Mouse (Mus musculus) erythroblast, embryonic 14.5 days (primary cell): ENCODE results near the gene Tor1b. TPM values are rescaled to one million over a fixed set of nuclear protein-coding genes. Genes with fewer than 3 reads are reported as not detected.
A peak's percentile ranks its signal among the peaks of the same experiment; 100 is the strongest.
"Not testable (repeated sequence)": the region's sequence is repeated elsewhere in the genome, so short reads cannot be mapped to it uniquely, and the experiment has no call there.

Source experiments
- H3K27me3 ChIP-seq: 2 replicates; pipeline ENCODE4 v1.6.1; 2012; ENCODE audit warnings: inconsistent platforms; ENCODE audit not compliant: control insufficient read depth
- H3K36me3 ChIP-seq: 2 replicates; pipeline ENCODE4 v1.6.1; 2012; ENCODE audit warnings: mild to moderate bottlenecking, inconsistent platforms; ENCODE audit not compliant: control insufficient read depth
- H3K4me1 ChIP-seq: 2 replicates; pipeline ENCODE4 v1.6.1; 2012; ENCODE audit warnings: inconsistent platforms; ENCODE audit not compliant: control insufficient read depth
- H3K4me3 ChIP-seq: replicated peaks from 2 replicates; pipeline ENCODE3; 2012; ENCODE audit warnings: moderate library complexity, mild to moderate bottlenecking, inconsistent platforms
- H3K9me3 ChIP-seq: 2 replicates; pipeline ENCODE4 v1.6.1; 2012; ENCODE audit warnings: low read length, inconsistent platforms, mixed read lengths; ENCODE audit not compliant: control insufficient read depth
- GATA1 ChIP-seq: IDR thresholded peaks from 2 replicates; pipeline ENCODE4 v1.6.1; 2012; ENCODE audit warnings: low read length, inconsistent platforms, mixed read lengths
- TAL1 ChIP-seq: IDR thresholded peaks from 3 replicates; pipeline ENCODE4 v1.6.1; 2012; ENCODE audit warnings: low read length, inconsistent platforms, mixed read lengths
- polyA plus RNA-seq: library from polyadenylated mRNA; stranded (reverse); fragments of >175 nt; gene quantifications from 2 replicates; pipeline ENCODE4 v1.2.3, GENCODE M21; 2012

Gene Tor1b
- polyA plus RNA-seq = 0.83 and 1.4 TPM in 2 replicates

DNA sequence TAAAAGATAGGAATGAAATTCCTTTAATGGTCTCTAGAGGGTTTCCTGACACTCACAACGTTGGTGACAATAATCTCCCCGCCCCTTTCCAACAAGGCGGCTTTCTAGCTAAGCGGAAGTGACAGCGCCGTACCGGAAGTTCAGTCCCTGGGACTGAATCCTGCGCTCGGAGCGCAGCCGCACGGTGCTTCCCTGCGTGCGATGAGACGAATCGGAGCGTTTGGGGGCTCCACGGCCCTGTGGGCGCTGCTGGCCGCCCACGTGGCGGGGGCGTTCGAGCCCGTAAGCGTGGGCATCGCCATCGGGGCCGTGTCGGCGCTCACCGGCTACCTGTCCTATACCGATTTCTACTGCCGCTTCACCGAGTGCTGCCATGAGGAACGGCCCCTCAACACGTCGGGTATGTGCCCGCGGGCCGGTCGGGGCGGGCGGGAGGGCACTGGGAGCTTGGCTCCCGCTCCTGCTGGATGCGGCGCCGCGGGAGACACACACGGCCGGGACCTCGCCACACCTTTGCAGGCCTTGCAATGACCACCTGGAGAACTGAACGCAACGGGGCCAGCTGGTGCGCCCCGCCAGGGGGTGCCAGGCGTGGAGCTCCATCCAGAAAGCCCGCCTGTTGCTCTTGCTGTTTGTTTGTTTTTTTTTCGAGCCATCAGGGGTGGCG is at the start of gene Tor1b:
Gene Tor1b, plus strand, starts transcription at position 136 of the 667 bp plus-strand sequence.
- Histone ChIP-seq H3K36me3 (peaks cover 39% of the 10 kb centered on the region), H3K27me3 (no peaks in the 10 kb centered on the region), H3K4me1 (peaks cover 44% of the 10 kb centered on the region), H3K9me3 (0 out of 2 replicates have a peak, but pooled peaks cover 2% of the 10 kb centered on the region), H3K4me3 (peak within 1 kb of the TSS; percentile 70)
- TF ChIP-seq TAL1 = no peak
- no peak for TF ChIP-seq GATA1

DNA sequence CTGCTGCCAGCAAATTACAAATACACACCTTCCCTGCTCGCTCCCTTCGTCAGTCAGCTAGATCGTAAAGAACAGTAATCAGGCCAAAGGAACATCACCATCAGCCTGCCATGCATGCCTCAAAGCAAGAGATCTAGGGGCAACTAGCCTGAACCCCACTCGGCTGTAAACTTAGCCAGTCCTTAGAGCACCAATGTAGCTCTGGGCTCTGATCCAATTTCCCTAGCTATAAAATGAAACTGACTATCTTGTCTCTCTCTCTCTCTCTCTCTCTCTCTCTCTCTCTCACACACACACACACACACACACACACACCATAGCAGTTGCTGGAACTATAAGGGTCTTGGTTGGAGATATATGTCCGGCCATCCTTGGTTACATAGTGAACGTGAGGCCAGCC is 48.5 kb upstream of the Tor1b start:
- H3K27me3 ChIP-seq = peaks cover 36% of the 10 kb centered on the region
- H3K4me1 ChIP-seq = no peaks in the 10 kb centered on the region
- no peaks in the 10 kb centered on the region for H3K36me3 ChIP-seq
- no peak overlapping the region for H3K4me3 ChIP-seq
- no peaks in the 10 kb centered on the region for H3K9me3 ChIP-seq
- TF ChIP-seq TAL1 (no peak), GATA1 (no peak)

DNA sequence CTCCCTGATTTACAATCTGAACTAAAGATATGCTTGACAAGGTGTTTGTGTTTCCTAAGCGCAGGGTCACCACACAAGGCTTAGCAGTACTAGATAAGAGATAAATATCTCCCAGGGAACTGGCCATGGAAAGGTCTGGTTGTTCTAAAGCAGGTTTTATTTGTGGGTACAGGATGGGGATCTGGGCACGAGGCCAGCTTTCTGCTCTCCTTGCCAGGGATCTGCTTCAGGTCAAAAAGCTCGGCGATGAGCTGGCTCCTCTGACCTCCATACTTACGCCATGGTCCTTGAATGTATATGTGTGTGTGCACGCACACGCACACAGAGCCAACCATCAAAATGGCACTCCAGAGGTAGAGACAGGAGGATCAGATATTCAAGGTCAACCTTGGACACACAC is 47.8 kb upstream of the Tor1b start:
- Histone ChIP-seq H3K27me3 (peaks cover 36% of the 10 kb centered on the region), H3K4me1 (no peaks in the 10 kb centered on the region), H3K4me3 (no peak overlapping the region), H3K36me3 (no peaks in the 10 kb centered on the region), H3K9me3 (no peaks in the 10 kb centered on the region)
- no peak for TF ChIP-seq TAL1
- no peak for TF ChIP-seq GATA1

DNA sequence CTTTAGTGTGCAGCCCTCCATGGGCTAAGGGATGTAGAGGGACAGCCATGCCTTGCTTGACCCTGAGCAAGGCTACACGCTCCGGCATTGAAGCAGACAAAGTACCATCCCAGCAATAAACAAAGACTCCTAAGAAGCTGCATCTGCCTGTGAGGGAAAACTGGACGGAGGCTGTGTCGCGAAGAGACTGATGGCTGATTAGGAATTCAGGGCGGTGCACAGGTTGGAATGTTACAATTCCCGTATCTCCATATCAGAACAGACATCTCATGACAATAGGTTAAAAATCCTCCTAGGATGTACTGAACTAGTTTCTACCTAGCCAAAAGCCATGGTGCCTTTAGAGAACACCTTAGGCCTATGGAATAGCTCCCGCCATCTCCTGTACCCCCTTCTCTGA is 46.9 kb upstream of the Tor1b start:
- no peaks in the 10 kb centered on the region for H3K4me1 ChIP-seq
- no peak for TF ChIP-seq TAL1
- TF ChIP-seq GATA1 = no peak
- H3K27me3 ChIP-seq = peaks cover 33% of the 10 kb centered on the region
- no peaks in the 10 kb centered on the region for H3K36me3 ChIP-seq
- H3K4me3 ChIP-seq = no peak overlapping the region
- no peaks in the 10 kb centered on the region for H3K9me3 ChIP-seq

DNA sequence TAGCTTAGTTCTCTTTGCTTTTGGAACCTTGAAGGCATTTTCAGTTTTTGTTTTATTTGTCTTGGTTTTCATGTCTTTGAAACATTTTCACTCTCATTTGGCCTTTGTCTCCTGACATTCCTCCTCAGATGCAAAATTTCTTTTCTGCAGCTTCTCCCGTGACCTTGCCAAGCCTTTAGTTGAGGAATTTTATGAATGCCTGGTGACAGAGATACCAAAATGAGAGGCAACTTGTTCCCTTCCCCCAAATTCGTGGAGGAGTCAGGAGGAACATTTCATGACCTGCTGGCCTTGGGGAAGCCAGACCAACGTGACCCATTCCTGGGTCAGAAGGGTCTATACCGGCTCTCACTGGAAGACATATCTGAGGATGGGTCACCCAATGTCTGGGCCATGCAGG is 46.1 kb upstream of the Tor1b start:
- Histone ChIP-seq H3K36me3 (no peaks in the 10 kb centered on the region), H3K4me3 (no peak overlapping the region), H3K4me1 (no peaks in the 10 kb centered on the region), H3K9me3 (no peaks in the 10 kb centered on the region), H3K27me3 (peaks cover 26% of the 10 kb centered on the region)
- TF ChIP-seq TAL1 = no peak
- TF ChIP-seq GATA1 = no peak

DNA sequence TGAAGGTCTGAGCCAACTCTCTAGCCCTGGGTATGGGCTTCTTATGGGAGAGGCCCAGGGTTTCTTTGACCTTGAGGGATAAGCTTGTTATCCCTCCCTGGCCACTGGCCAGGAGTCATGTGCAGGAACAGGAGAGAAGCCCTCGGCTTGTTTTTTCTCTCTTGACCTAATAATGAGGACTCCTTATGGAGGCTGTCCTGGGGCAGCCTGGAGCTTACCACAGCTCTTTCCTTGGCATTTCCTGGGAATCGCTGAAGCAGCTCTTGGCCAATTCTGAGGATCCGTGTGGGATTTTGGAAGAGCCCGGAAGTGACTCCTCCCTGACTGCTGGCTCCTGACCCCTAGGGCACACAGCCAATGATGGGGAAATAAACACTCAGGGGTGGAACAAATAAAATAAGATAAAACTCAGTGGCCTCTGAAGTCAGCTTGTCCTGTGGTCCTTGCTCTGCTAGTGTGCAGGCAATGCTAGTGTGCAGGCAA is 40.4 kb upstream of the Tor1b start:
- Histone ChIP-seq H3K4me1 (no peaks in the 10 kb centered on the region), H3K4me3 (no peak overlapping the region), H3K9me3 (no peaks in the 10 kb centered on the region), H3K27me3 (no peaks in the 10 kb centered on the region; the same call in 1 of the 2 replicates), H3K36me3 (no peaks in the 10 kb centered on the region)
- TF ChIP-seq TAL1 = no peak
- no peak for TF ChIP-seq GATA1

DNA sequence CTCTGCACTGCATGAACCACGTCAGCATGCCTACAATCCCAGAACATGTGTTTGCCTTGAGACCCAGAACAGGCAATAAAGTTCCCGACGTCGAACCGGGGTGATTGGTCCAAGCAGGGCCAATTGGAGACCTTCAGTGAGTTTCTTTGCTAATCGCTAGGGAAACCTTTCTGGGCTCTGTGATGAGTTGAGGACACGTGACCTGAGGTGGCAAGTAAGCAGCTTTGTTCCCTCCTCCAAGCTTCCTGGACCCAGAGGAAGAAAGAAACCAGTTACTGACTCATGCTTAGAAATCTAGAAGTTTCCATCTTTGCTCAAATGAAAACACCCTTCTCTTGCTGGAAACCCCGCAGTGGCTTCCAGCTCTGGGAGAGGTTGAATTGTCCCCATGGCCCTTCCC is 39.7 kb upstream of the Tor1b start:
- Histone ChIP-seq H3K4me3 (no peak overlapping the region), H3K9me3 (no peaks in the 10 kb centered on the region), H3K4me1 (no peaks in the 10 kb centered on the region), H3K36me3 (no peaks in the 10 kb centered on the region), H3K27me3 (peaks cover 4% of the 10 kb centered on the region)
- no peak for TF ChIP-seq TAL1
- TF ChIP-seq GATA1 = no peak

DNA sequence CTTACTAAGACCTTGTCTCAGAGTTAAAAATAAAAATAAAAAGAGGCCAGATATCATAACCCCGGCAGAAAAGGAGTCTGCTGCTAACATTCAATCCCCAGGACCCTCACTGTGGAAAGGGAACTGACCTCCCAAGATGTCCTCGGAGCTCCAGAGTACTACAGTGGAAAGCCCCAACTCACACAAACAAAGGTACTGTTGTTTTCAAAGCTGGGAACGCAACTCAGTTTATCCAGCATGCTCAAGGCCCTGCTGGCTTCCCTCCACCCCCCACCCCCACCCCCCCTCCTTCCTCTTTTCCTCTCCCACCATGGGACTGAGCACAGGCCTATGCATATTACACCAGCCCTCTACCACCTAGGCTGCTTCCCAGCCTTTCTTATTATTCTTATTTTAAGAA is 37.9 kb upstream of the Tor1b start:
- H3K36me3 ChIP-seq = no peaks in the 10 kb centered on the region
- no peaks in the 10 kb centered on the region for H3K4me1 ChIP-seq
- TF ChIP-seq GATA1 (no peak), TAL1 (no peak)
- no peaks in the 10 kb centered on the region for H3K9me3 ChIP-seq
- no peak overlapping the region for H3K4me3 ChIP-seq
- peaks cover 4% of the 10 kb centered on the region for H3K27me3 ChIP-seq

DNA sequence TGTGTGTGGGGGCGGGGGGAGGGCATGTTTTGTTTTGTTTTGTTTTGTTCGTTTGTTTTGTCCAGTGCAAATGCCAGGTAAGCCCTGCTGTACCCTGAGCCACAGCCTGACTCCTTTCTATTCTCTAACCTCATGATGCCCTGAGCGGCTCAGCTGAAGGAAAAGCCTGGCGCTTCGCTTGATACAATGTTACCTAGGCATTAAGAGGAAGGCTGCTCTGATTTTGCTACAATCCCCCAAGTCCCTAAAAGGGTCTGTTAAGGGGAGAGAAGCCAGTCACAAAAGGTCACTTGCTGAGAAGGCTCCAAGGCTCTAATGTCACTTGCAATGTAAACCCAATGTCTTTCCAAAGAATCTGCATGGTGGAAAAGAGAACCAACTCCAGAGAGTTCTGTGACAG is 37.4 kb upstream of the Tor1b start:
- no peak overlapping the region for H3K4me3 ChIP-seq
- no peak for TF ChIP-seq GATA1
- TF ChIP-seq TAL1 = no peak
- H3K27me3 ChIP-seq = peaks cover 4% of the 10 kb centered on the region
- H3K9me3 ChIP-seq = no peaks in the 10 kb centered on the region
- no peaks in the 10 kb centered on the region for H3K4me1 ChIP-seq
- H3K36me3 ChIP-seq = no peaks in the 10 kb centered on the region

DNA sequence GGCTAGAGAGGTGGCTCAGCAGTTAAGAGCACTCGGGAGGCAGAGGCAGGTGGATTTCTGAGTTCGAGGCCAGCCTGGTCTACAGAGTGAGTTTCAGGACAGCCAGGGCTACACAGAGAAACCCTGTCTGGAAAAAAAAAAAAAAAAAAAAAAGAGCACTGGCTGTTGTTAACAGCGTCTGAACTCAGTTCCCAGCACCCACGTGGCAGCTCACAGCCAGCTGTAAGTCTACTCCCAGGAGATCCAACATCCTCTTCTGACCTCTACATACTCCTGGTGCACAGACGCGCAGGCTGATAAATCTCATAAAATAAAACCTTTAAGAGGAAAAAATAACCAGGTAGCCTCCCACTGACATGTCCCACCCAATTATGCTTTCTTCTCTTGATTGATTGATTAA is 36.8 kb upstream of the Tor1b start:
- not testable (repeated sequence) for H3K36me3 ChIP-seq, H3K9me3 ChIP-seq

More for the DNA sequence above, 36.8 kb upstream of the Tor1b start:
- not testable (repeated sequence) for H3K27me3 ChIP-seq, H3K4me3 ChIP-seq, H3K4me1 ChIP-seq
